In the genomic region with DNA sequence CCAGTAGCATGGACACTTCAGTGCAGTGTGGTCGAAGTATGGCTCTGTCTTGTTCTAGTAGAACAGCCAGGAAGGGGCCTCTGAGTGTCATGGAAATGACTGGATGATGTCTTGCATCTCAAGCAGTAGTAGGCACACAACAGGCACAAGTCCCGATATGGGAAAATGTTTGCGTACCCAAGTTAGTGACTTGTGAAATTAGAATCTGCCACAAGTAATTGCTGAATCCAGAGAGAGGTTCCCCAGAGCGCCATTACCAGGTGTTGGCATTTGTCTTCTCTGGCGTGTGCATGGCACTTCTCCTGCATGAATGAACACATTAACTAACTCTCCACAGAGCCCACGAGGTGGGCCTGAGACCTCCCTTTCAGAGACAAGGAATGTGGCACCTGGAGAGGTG, we compare ENCODE assay signal across 16 mouse cellular contexts.
DNase-seq lines count a peak whose midpoint lies in the region; ATAC-seq lines count a peak whose summit lies in the region.
"Had no signal": no experiment of that assay in that cellular context is flagged by ENCODE, and none has a peak within 500 bp of the region (broad histone marks: within the 10 kb centered on the region; RNA-seq: fewer than 3 reads in every experiment).

No protein-coding gene starts in this region.

- WGBS in midbrain, embryonic 14.5 days, result 73% methylated on average over 6 of the region's 6 CpGs
- 77% methylated on average over 6 of the region's 6 CpGs for WGBS in midbrain, embryonic 16.5 days
- WGBS in hindbrain, embryonic 14.5 days, result 55% methylated on average over 6 of the region's 6 CpGs
- WGBS in hindbrain, embryonic 16.5 days, result 52% methylated on average over 6 of the region's 6 CpGs

- H3K4me2 ChIP-seq in midbrain, embryonic 14.5 days (ENCODE audit: low read length), result no peak overlapping the region
- no peak overlapping the region for H3K4me2 ChIP-seq in midbrain, embryonic 16.5 days (ENCODE audit: low read length)
- no peak overlapping the region for H3K4me2 ChIP-seq in hindbrain, embryonic 14.5 days (replicated peaks)
- H3K4me2 ChIP-seq in hindbrain, embryonic 16.5 days (ENCODE audit: low read length), result no peak overlapping the region
- H3K4me2 ChIP-seq: forebrain, embryonic 13.5 days; heart, embryonic 13.5 days had no signal

- no peaks in the 10 kb centered on the region for H3K4me1 ChIP-seq in midbrain, embryonic 14.5 days (ENCODE audit: control insufficient read depth, insufficient read depth, low read length)
- H3K4me1 ChIP-seq in midbrain, embryonic 16.5 days (ENCODE audit: control insufficient read depth, insufficient read depth, low read length), result peaks cover 6% of the 10 kb centered on the region; the same call in 1 of the 2 replicates
- H3K4me1 ChIP-seq in hindbrain, embryonic 14.5 days (replicated peaks; ENCODE audit: control insufficient read depth, insufficient read depth, low read length), result peaks cover 9% of the 10 kb centered on the region; the same call in 1 of the 2 replicates
- H3K4me1 ChIP-seq in hindbrain, embryonic 16.5 days (ENCODE audit: control insufficient read depth, insufficient read depth, low read depth, low read length), result peaks cover 7% of the 10 kb centered on the region

- no peaks in the 10 kb centered on the region for H3K27me3 ChIP-seq in midbrain, embryonic 14.5 days (ENCODE audit: control insufficient read depth, insufficient read depth, low read length)
- no peaks in the 10 kb centered on the region for H3K27me3 ChIP-seq in midbrain, embryonic 16.5 days (ENCODE audit: control insufficient read depth, insufficient read depth, low read depth, low read length)
- H3K27me3 ChIP-seq in hindbrain, embryonic 14.5 days (ENCODE audit: control insufficient read depth, insufficient read depth, low read length), result no peaks in the 10 kb centered on the region
- no peaks in the 10 kb centered on the region for H3K27me3 ChIP-seq in hindbrain, embryonic 16.5 days (replicated peaks; ENCODE audit: control insufficient read depth, insufficient read depth, low read length)
- H3K27me3 ChIP-seq: forebrain, embryonic 13.5 days; heart, embryonic 13.5 days had no signal

- no peak overlapping the region for H3K4me3 ChIP-seq in midbrain, embryonic 14.5 days (replicated peaks; ENCODE audit: low read depth, low read length)
- no peak overlapping the region for H3K4me3 ChIP-seq in midbrain, embryonic 16.5 days (ENCODE audit: low read depth, low read length)
- H3K4me3 ChIP-seq in hindbrain, embryonic 14.5 days (replicated peaks; ENCODE audit: low read length), result no peak overlapping the region
- no peak overlapping the region for H3K4me3 ChIP-seq in hindbrain, embryonic 16.5 days (ENCODE audit: low read length)
- H3K4me3 ChIP-seq: embryonic facial prominence, embryonic 10.5 days; forebrain, embryonic 13.5 days; heart, embryonic 13.5 days had no signal

- H3K36me3 ChIP-seq in midbrain, embryonic 14.5 days (ENCODE audit: control insufficient read depth, insufficient read depth, low read length), result no peaks in the 10 kb centered on the region
- H3K36me3 ChIP-seq in midbrain, embryonic 16.5 days (ENCODE audit: control insufficient read depth, insufficient read depth, low read length), result no peaks in the 10 kb centered on the region
- no peaks in the 10 kb centered on the region for H3K36me3 ChIP-seq in hindbrain, embryonic 14.5 days (replicated peaks; ENCODE audit: control insufficient read depth, insufficient read depth)
- no peaks in the 10 kb centered on the region for H3K36me3 ChIP-seq in hindbrain, embryonic 16.5 days (ENCODE audit: control insufficient read depth, insufficient read depth, low read length)
- H3K36me3 ChIP-seq: embryonic facial prominence, embryonic 10.5 days; heart, embryonic 13.5 days had no signal

- H3K9ac ChIP-seq in midbrain, embryonic 14.5 days (replicated peaks; ENCODE audit: low read length), result no peak overlapping the region
- no peak overlapping the region for H3K9ac ChIP-seq in midbrain, embryonic 16.5 days (ENCODE audit: low read depth, low read length)
- H3K9ac ChIP-seq in hindbrain, embryonic 14.5 days, result no peak overlapping the region
- no peak overlapping the region for H3K9ac ChIP-seq in hindbrain, embryonic 16.5 days (ENCODE audit: low read depth, low read length)
- H3K9ac ChIP-seq: forebrain, embryonic 13.5 days; forebrain, postnatal 0 days; heart, embryonic 13.5 days had no signal

- no peak overlapping the region for H3K27ac ChIP-seq in midbrain, embryonic 14.5 days (replicated peaks; ENCODE audit: low read depth, low read length)
- no peak overlapping the region for H3K27ac ChIP-seq in midbrain, embryonic 16.5 days (ENCODE audit: low read length)
- no peak overlapping the region for H3K27ac ChIP-seq in hindbrain, embryonic 14.5 days
- no peak overlapping the region for H3K27ac ChIP-seq in hindbrain, embryonic 16.5 days (ENCODE audit: low read depth, low read length)
- H3K27ac ChIP-seq: forebrain, embryonic 13.5 days; heart, embryonic 13.5 days had no signal

- no peaks in the 10 kb centered on the region for H3K9me3 ChIP-seq in midbrain, embryonic 14.5 days (ENCODE audit: control insufficient read depth, low read length)
- H3K9me3 ChIP-seq in midbrain, embryonic 16.5 days (replicated peaks; ENCODE audit: control insufficient read depth, low read length, poor library complexity, severe bottlenecking), result no peaks in the 10 kb centered on the region
- H3K9me3 ChIP-seq in hindbrain, embryonic 14.5 days (ENCODE audit: control insufficient read depth, low read length), result no peaks in the 10 kb centered on the region
- H3K9me3 ChIP-seq in hindbrain, embryonic 16.5 days (ENCODE audit: control insufficient read depth, low read length), result no peaks in the 10 kb centered on the region
- H3K9me3 ChIP-seq: embryonic facial prominence, embryonic 10.5 days; forebrain, embryonic 13.5 days; heart, embryonic 13.5 days had no signal

- peak; percentile 25 for DNase-seq in midbrain, embryonic 14.5 days
- DNase-seq in hindbrain, embryonic 14.5 days (ENCODE audit: low spot score), result peak; percentile 67
- DNase-seq in layer of hippocampus, adult 11-12 months (ENCODE audit: low spot score), result no peak
- DNase-seq: adrenal gland, adult 2 months; adrenal gland, postnatal 25 days; cerebellum, adult 2 months; cerebellum, postnatal 10 days; forebrain, postnatal 0 days; gastrocnemius, postnatal 14 days; heart, postnatal 36 days had no signal

- ATAC-seq in midbrain, embryonic 14.5 days (ENCODE audit: low FRiP score, low TSS enrichment), result no peak
- ATAC-seq in midbrain, embryonic 16.5 days, result no peak
- ATAC-seq in hindbrain, embryonic 14.5 days (ENCODE audit: low FRiP score), result peak; percentile 84
- ATAC-seq in hindbrain, embryonic 16.5 days, result peak; percentile 60; the same call in 1 of the 2 replicates
- ATAC-seq in megakaryocyte progenitor cell, adult 5-6 weeks (replicated peaks; ENCODE audit: poor library complexity), result no peak
- ATAC-seq: forebrain, embryonic 13.5 days; forebrain, postnatal 0 days had no signal

Comparison
In these comparisons a context has a peak if more than half of its experiments do, and no peak if none do; other contexts are left out.
1. ATAC-seq: peak in hindbrain, embryonic 14.5 days (single experiment) and hindbrain, embryonic 16.5 days (single experiment); none in midbrain, embryonic 14.5 days (single experiment), midbrain, embryonic 16.5 days (single experiment) and megakaryocyte progenitor cell, adult 5-6 weeks (single experiment).